Mouse (Mus musculus) embryonic facial prominence, embryonic 15.5 days (tissue): ENCODE data around the gene Capn11. TPM values are rescaled to one million over a fixed set of nuclear protein-coding genes. Genes with fewer than 3 reads are reported as not detected.

Experiments
- ATAC-seq: fragments of 200-750 bp; cut with Nextera tagmentation; 2 replicates; pipeline ENCODE4 v1.8.0; 2017; ENCODE audit warnings: low read depth, moderate TSS enrichment; ENCODE audit not compliant: insufficient number of reproducible peaks, low FRiP score, low TSS enrichment
- H3K27ac ChIP-seq: fragments of 300-500 bp; sonication (generic); replicated peaks from 2 replicates; pipeline ENCODE4 v1.5.1; 2015; ENCODE audit warnings: mild to moderate bottlenecking, inconsistent platforms
- H3K27me3 ChIP-seq: fragments of 300-500 bp; sonication (generic); 2 replicates; pipeline ENCODE4 v1.6.1; 2015; ENCODE audit warnings: inconsistent platforms
- H3K36me3 ChIP-seq: fragments of 300-500 bp; sonication (generic); 2 replicates; pipeline ENCODE4 v1.6.1; 2015; ENCODE audit warnings: mild to moderate bottlenecking, inconsistent platforms
- H3K4me1 ChIP-seq: fragments of 300-500 bp; sonication (generic); 2 replicates; pipeline ENCODE4 v1.6.1; 2015; ENCODE audit warnings: inconsistent platforms
- H3K4me2 ChIP-seq: fragments of 300-500 bp; sonication (generic); replicated peaks from 2 replicates; pipeline ENCODE4 v1.6.1; 2015; ENCODE audit warnings: mild to moderate bottlenecking, inconsistent platforms
- H3K4me3 ChIP-seq: fragments of 300-500 bp; sonication (generic); replicated peaks from 2 replicates; pipeline ENCODE4 v1.5.1; 2015; ENCODE audit warnings: mild to moderate bottlenecking, inconsistent platforms
- H3K9ac ChIP-seq: fragments of 300-500 bp; sonication (generic); 2 replicates; pipeline ENCODE4 v1.6.1; 2015; ENCODE audit warnings: inconsistent platforms
- H3K9me3 ChIP-seq: fragments of 300-500 bp; sonication (generic); replicated peaks from 2 replicates; pipeline ENCODE4 v1.6.1; 2016; ENCODE audit warnings: inconsistent platforms
- WGBS: fragments of 180-500 bp; shearing (Covaris S2); methylation state at CpG from one replicate; pipeline ENCODE4 v1.1.7; 2015; 5-methylcytosine and 5-hydroxymethylcytosine counted together
- polyA plus RNA-seq: library from polyadenylated mRNA; unstranded; fragments of >200 nt; fragmentation: Nextera tagmentation; extraction: Ambion mirVana; gene quantifications from 2 replicates; pipeline ENCODE4 v1.2.1, GENCODE M21; 2015

Gene Capn11
- polyA plus RNA-seq, 1 experiment from 2014 or later, result 0.77 TPM

DNA sequence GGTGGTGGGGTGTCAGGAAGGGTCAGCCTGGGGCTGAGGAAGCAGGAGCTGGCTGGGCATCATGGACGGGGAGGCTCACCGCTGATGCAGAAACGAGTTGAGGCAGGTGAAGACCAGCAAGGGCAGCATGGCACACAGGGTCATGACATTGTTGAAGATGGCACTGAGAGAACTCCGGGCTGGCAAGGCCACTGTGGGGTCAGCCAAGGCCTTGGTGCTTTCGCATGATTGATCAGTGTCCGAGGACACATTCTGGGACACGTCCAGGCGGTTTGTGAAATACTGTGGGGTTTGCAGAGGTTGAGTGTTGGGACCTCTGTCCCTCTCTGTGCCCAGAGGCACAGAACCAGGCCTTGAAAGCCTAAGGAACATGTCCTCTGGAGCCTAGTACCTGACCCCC is 69.3 kb downstream of the Capn11 start:
- H3K4me3 ChIP-seq, result no peak overlapping the region
- H3K27me3 ChIP-seq, result no peaks in the 10 kb centered on the region
- no peaks in the 10 kb centered on the region for H3K9me3 ChIP-seq
- H3K4me2 ChIP-seq, result no peak overlapping the region
- no peak for ATAC-seq
- peaks cover 29% of the 10 kb centered on the region for H3K36me3 ChIP-seq
- H3K4me1 ChIP-seq, result peaks cover 51% of the 10 kb centered on the region
- 93% methylated on average over 8 of the region's 8 CpGs for WGBS
- H3K9ac ChIP-seq, result no peak overlapping the region
- no peak overlapping the region for H3K27ac ChIP-seq

- WGBS, result 97% methylated on average over 7 of the region's 7 CpGs
Measured at GRCm38 (mm10) chr17:45589236-45589635, 69.9 kb downstream of the Capn11 start.

DNA sequence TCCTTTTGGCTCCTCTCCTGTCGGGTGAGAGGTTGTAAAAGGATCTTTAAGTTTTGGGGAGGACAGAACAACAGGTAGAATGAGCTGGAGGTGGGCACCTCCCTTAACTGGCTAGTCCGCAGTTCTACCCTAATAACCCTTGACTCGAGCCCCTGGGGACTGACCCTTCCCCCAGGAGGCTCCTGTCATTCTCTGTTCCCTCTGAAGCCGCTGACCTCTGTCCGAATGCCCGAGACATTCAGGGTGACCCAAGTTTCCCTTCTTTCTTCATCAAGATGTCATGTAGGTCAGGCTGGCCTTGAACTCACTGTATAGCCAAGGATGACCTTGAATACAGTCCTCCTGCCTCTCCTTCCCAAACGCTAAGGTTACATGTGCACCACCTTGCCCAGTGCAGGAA is 70.8 kb downstream of the Capn11 start:
- H3K4me3 ChIP-seq, result no peak overlapping the region
- peaks cover 29% of the 10 kb centered on the region for H3K36me3 ChIP-seq
- H3K4me1 ChIP-seq, result peaks cover 47% of the 10 kb centered on the region
- H3K9ac ChIP-seq, result no peak overlapping the region
- H3K27ac ChIP-seq, result no peak overlapping the region
- WGBS, result 90% methylated on average over 7 of the region's 7 CpGs
- no peaks in the 10 kb centered on the region for H3K9me3 ChIP-seq
- no peak for ATAC-seq
- H3K27me3 ChIP-seq, result no peaks in the 10 kb centered on the region
- no peak overlapping the region for H3K4me2 ChIP-seq

More at GRCm38 (mm10) chr17:45589236-45589635, 69.9 kb downstream of the Capn11 start:
- Histone ChIP-seq H3K9me3 (no peaks in the 10 kb centered on the region), H3K4me3 (no peak overlapping the region), H3K9ac (no peak overlapping the region), H3K27me3 (no peaks in the 10 kb centered on the region), H3K27ac (no peak overlapping the region), H3K4me2 (no peak overlapping the region), H3K4me1 (peaks cover 51% of the 10 kb centered on the region), H3K36me3 (peaks cover 29% of the 10 kb centered on the region)
- no peak for ATAC-seq

DNA sequence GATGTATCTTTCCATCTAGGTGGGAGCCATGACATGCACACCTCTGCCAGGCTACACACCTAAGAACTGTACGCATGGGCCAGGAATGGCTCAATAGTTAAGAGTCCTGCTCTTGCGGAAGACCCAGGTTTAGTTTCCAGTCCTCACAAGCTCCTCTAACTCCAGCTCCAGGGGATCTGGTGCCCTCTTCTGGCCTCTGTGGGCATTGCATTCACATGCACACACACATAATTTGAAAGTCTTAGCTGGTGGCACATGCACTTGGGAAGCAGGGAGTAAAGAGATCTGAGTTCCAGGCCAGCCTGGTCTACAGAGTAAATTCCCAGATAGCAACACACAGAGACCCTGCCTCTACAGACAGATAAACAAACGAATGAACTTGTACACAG is 72.7 kb downstream of the Capn11 start:
- Histone ChIP-seq H3K4me1 (peaks cover 28% of the 10 kb centered on the region), H3K27me3 (no peaks in the 10 kb centered on the region), H3K4me2 (no peak overlapping the region), H3K27ac (no peak overlapping the region), H3K9me3 (no peaks in the 10 kb centered on the region), H3K9ac (no peak overlapping the region), H3K4me3 (no peak overlapping the region), H3K36me3 (peaks cover 29% of the 10 kb centered on the region)
- WGBS, result 98% methylated on average over 3 of the region's 3 CpGs
- no peak for ATAC-seq

DNA sequence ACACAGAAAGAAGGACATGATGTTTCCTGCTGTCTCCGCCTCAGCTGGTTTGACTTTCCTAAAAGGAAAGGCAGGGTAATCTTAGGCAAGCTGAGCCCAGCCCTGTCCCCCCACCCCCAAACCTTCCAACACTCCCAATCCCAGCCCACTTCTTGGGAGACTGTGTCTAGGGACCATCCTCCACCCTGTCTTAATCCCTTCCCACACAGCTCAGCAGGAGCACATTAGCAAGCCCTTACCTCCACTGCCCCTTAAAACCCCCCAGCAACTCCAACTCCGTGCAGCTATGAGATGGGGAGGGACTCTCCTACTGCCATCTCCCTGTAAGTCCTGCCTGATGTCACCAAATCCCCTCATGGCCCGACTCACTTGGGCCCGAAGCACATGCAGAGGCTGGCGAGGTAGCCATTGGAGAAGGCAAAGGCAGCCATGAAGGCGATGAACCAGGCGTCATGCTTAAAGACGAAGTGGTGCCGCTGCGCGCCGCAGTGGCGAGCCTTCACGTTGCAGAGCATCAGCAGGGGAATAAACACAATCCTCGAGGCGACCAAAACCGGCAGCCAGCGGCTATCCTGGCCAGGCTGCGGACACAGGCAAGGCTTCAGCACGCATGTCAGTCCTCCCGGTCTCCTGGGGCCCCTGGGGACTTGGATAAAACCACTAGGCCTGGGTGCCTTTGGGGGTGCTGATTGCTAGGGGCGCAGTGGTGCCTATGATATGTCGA is 73.2 kb downstream of the Capn11 start:
- no peak for ATAC-seq
- H3K9ac ChIP-seq, result 0 out of 2 replicates have a peak overlapping the region, but pooled peaks have one; percentile 5
- peaks cover 29% of the 10 kb centered on the region for H3K36me3 ChIP-seq
- peak overlapping the region; percentile 78 for H3K27ac ChIP-seq
- H3K27me3 ChIP-seq, result no peaks in the 10 kb centered on the region
- H3K4me1 ChIP-seq, result peaks cover 26% of the 10 kb centered on the region
- no peak overlapping the region for H3K4me3 ChIP-seq
- H3K4me2 ChIP-seq, result no peak overlapping the region
- WGBS, result 67% methylated on average over 23 of the region's 23 CpGs
- no peaks in the 10 kb centered on the region for H3K9me3 ChIP-seq

DNA sequence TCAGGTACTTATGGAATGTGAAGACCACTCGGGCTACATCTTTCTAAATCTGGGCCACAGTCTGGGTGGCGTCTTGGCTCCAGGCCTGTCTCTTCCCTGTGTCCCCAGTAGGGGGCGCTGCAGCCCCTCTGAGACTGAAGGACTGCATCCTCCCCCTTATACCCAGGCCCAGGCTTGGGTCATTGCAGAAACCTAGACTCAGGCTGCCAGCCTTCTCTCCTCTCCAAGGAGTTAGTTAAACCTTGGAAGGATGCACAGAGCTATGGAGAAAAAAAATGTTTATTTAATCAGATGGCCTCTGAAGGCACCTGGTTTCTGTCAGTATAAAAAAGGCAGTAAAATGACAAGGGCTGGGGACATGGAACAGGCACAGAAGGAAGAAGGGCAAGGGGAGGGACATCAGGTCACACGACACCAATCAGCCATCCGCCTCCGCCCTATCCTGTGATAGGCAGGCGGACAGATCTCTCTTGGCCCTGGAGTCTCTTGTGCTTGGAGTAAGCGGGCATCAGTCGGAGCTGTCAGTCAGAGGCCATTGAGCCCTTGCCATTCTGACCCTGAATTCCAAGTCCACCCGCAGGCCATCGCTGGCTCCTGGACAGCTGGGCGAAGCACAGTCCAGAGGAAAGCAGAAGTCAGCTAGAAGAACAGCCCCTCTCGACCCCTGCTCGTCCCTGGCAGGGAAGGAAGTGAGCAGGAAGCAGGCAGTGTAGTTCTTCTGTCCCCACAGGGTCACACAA is 74.0 kb downstream of the Capn11 start:
- peak overlapping the region; percentile 78 for H3K27ac ChIP-seq
- 0 out of 2 replicates have a peak overlapping the region, but pooled peaks have one; percentile 5 for H3K9ac ChIP-seq
- peaks cover 29% of the 10 kb centered on the region for H3K36me3 ChIP-seq
- no peaks in the 10 kb centered on the region for H3K9me3 ChIP-seq
- 29% methylated on average over 14 of the region's 14 CpGs for WGBS
- no peaks in the 10 kb centered on the region for H3K27me3 ChIP-seq
- peaks cover 31% of the 10 kb centered on the region for H3K4me1 ChIP-seq
- peak overlapping the region; percentile 2; the same call in 1 of the 2 replicates for H3K4me2 ChIP-seq
- no peak overlapping the region for H3K4me3 ChIP-seq
- peak; percentile 52; the same call in 1 of the 2 replicates for ATAC-seq

DNA sequence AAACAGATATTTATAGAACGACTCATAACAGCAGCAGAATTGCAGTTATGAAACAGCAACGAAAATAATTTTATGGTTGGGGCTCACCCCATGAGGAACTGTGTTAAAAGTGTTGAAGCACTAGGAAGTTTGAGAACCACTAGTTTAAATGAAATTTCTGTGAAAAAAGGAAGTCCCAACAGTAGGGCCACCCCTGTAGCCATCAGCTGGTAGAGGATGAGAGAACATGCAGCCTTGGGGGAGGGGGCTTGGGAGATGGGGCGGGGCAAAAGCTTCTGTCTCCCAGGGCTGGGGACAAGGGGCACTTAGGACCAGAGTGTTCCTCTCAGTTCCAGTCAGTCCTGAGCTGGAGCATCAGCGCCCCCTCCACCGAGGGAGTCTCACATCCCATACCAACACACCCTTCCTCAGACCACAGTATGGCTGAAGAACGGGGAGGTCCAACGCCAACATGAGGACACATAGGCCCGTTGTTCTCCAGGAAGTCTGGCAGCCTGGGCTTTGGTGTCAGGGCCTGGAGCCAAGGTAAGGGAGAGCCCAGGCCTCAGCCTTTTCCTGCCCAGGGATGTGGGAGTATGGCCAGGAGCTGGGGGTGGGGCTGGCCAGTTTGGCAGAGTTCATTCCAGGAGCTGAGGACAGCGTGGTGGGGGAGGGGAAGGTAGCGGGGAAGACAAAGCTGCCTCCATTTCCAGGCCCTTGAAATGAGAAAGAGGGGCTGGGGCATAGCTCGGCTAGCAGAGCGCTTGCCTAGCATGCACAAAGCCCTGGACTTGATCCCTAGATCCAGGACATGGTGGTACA is 74.8 kb downstream of the Capn11 start:
- H3K9me3 ChIP-seq, result no peaks in the 10 kb centered on the region
- peak; percentile 55 for ATAC-seq
- 35% methylated on average over 12 of the region's 12 CpGs for WGBS
- H3K4me1 ChIP-seq, result peaks cover 31% of the 10 kb centered on the region
- H3K4me3 ChIP-seq, result no peak overlapping the region
- peak overlapping the region; percentile 2; the same call in 1 of the 2 replicates for H3K4me2 ChIP-seq
- H3K27ac ChIP-seq, result peak overlapping the region; percentile 78
- no peaks in the 10 kb centered on the region for H3K27me3 ChIP-seq
- H3K36me3 ChIP-seq, result peaks cover 27% of the 10 kb centered on the region
- no peak overlapping the region for H3K9ac ChIP-seq

- peaks cover 14% of the 10 kb centered on the region for H3K36me3 ChIP-seq
- H3K4me2 ChIP-seq, result no peak overlapping the region
- peaks cover 31% of the 10 kb centered on the region for H3K4me1 ChIP-seq
- H3K9ac ChIP-seq, result no peak overlapping the region
- ATAC-seq, result no peak
- no peak overlapping the region for H3K27ac ChIP-seq
- H3K9me3 ChIP-seq, result no peaks in the 10 kb centered on the region
- WGBS, result 62% methylated on average over 6 of the region's 6 CpGs
- no peak overlapping the region for H3K4me3 ChIP-seq
- H3K27me3 ChIP-seq, result no peaks in the 10 kb centered on the region
Measured at GRCm38 (mm10) chr17:45582715-45583355, 76.3 kb downstream of the Capn11 start.

DNA sequence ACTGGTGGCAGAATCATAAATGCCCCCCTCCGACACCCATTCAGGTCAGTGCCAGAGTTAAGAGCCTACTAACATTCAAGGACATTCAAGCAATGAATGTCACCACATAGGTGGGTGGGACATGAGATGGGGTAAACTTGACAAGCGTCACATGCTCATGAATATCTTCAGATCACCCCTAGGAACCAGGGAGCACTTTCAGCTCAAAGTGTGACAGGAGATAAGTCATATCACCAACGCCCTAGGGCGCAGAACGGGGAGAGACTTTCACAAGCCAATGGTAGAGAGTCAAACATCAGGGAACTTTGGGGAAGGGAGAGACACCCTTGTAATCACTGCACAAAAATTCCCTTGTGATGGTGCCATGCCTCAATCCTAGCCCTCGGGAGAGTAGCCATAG is 76.9 kb downstream of the Capn11 start:
- no peak for ATAC-seq

DNA sequence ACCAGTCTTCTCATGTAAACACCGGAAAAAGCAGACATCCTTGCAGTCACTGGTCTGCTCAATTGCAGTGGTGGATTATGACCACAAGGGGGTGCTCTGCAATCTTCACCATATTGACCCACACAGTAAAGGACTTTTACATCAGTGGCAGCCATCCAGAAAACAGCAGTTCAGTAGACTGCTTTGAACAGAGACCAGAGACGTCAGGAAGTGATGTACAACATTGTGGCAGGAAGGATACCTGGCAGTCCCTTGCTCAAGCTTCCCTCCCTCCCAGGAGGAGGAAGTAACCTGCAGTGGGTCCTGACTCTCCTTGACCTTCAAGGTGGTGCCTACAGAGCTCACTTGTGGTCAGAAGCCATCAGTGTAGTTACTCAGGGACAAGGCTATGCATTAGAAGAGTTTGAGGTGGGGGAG is 77.5 kb downstream of the Capn11 start:
- Histone ChIP-seq H3K27me3 (no peaks in the 10 kb centered on the region), H3K9me3 (no peaks in the 10 kb centered on the region), H3K4me1 (peaks cover 31% of the 10 kb centered on the region), H3K4me2 (no peak overlapping the region), H3K4me3 (no peak overlapping the region), H3K36me3 (peaks cover 3% of the 10 kb centered on the region), H3K27ac (no peak overlapping the region), H3K9ac (no peak overlapping the region)
- ATAC-seq, result no peak
- 4% methylated on average over 2 of the region's 2 CpGs for WGBS

More for the DNA sequence above, 76.9 kb downstream of the Capn11 start:
- peaks cover 9% of the 10 kb centered on the region for H3K36me3 ChIP-seq
- H3K27me3 ChIP-seq, result no peaks in the 10 kb centered on the region
- 90% methylated on average over 6 of the region's 6 CpGs for WGBS
- H3K27ac ChIP-seq, result no peak overlapping the region
- no peak overlapping the region for H3K4me3 ChIP-seq
- H3K4me1 ChIP-seq, result peaks cover 31% of the 10 kb centered on the region
- no peaks in the 10 kb centered on the region for H3K9me3 ChIP-seq
- H3K9ac ChIP-seq, result no peak overlapping the region
- H3K4me2 ChIP-seq, result no peak overlapping the region
